Mouse (Mus musculus) bone marrow, adult 2 months (tissue): Measurements from ENCODE around the gene Stab1.

Experiments used
- CTCF ChIP-seq: fragments of 200-500 bp; IDR thresholded peaks from 2 replicates; pipeline ENCODE4 v1.5.1; 2011; ENCODE audit warnings: low read length, control low read depth; ENCODE audit not compliant: control insufficient read depth, insufficient read depth
- POLR2A ChIP-seq: fragments of 200-500 bp; IDR thresholded peaks from 2 replicates; pipeline ENCODE4 v1.6.1; 2011; ENCODE audit warnings: low read depth, mild to moderate bottlenecking, control low read depth, low read length, borderline replicate concordance; ENCODE audit not compliant: control insufficient read depth

DNA sequence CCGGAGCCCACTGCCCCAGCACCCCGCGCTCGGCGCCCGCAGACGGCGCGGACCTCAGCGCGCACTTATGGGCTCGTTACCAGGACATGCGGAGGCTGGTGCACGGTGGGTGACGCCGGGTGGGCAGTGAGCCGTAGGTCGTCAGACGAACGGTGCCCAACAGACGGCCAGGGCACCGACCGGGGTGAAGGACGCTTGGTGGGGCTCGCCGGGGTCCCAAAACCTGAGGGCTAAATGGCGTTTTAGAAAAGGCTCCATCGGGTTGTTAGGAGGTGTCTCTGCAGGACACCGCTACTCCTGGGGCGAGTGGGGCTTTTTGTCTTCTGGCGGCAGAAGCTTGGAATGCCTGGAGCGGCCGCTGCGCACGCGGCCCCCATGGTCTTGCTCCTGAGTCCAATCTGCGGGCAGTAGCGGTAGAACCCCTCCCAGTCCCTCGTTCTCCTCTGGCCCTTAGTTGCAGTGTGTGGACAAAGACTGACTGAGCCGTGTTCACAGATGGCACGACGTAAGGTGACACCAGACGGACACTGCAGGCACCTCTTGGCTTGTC lies 37.1 kb downstream of the Stab1 start:
- no peak for TF ChIP-seq CTCF
- no peak for TF ChIP-seq POLR2A
